Mouse (Mus musculus) thymus, postnatal 25 days (tissue): ENCODE results near the gene Lmx1a.

Experiments
- DNase-seq: peaks from one replicate; pipeline ENCODE4 v3.0.0; 2022

Gene Lmx1a

GRCm38 (mm10) chr1:167695910-167696459 is 6.9 kb downstream of the Lmx1a start:
- no peak for DNase-seq

GRCm38 (mm10) chr1:167699706-167700105 is 10.7 kb downstream of the Lmx1a start:
- DNase-seq, result no peak

DNA sequence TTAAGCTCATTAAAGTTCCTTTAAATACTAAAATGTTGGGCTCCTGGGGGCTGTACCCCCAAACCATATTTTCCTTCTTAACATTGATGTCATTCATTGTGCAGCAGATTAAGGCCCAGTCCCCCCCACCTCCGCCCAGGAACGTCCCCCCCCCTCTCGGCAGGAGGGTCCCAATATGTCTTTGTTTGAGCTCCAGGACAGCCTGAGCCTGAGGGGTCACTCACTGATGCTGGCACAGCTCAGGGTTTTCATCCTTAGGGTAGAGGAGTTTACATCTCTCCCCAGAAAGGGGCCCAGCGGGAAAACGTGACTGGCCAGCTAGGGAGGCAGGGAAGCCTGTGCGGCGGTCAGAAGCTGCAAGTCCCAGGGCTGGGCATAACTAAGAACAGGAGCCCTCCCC is 11.2 kb downstream of the Lmx1a start:
- DNase-seq, result no peak

DNA sequence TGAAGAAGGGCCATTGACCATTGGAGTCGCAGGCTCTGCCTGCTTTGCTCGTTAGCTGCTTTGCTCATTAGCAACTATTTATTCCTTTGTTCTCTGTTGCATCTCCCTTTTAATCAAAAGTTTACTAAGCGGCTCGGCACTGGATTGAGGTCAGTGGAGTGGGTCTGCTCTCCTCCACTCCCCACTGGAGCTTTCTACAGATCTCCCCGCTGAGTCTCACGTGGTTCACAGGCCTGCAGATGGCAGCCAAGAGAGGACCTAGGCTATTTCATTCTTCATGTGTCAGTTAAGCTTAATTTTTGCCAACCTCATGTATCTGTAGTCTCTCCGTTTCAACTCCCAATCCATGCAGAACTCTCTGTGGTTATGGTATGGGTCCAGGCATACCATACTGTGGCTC is 16.5 kb downstream of the Lmx1a start:
- DNase-seq, result no peak

DNA sequence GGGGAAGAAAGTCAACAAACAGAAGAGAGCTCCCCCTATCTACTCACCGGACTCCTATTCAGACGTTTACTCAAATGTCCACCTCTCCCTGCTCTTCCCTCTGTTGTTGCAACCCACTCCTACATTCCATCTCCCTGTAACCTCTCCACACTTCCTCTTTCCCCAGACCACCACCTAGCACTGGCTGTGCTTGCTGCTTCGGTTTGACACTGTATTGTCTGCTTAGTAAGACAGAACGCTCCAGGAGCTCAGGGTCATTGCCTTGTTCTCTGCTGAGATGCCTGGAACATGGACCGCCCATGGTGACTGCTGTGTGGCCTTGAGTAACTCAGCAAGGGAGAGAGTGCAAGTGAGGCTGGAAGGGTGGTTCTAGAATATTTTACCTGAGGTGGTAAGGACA is 19.7 kb downstream of the Lmx1a start:
- no peak for DNase-seq

DNA sequence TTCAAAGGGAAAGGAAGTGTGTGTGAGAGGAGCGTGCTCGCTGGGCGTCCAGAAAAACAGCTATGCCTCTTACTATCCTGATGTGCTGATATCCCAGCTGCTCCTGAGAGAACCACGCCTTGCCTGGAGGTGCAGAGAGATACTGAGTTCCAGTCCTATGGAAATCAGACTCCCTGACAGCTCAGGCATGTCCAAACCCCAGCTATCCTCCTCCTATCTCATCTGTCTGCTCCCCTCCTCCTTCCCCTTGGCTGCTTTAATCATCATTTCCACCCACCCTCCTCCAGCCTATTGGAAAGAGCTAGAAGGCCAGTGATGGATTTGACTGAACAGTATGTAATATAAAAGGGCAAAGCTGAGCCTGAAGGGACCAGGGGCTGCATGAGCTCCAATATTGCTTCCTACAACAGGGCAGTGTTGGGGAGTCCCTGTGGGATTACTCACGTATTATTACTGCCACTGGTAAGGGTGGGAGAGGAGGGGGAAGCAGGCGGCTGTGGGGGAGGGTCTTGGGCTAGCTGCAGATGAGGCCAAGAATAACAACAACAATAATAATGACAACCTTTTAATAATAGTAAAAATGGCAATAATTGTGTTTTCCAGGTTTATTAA is 26.8 kb downstream of the Lmx1a start:
- no peak for DNase-seq

DNA sequence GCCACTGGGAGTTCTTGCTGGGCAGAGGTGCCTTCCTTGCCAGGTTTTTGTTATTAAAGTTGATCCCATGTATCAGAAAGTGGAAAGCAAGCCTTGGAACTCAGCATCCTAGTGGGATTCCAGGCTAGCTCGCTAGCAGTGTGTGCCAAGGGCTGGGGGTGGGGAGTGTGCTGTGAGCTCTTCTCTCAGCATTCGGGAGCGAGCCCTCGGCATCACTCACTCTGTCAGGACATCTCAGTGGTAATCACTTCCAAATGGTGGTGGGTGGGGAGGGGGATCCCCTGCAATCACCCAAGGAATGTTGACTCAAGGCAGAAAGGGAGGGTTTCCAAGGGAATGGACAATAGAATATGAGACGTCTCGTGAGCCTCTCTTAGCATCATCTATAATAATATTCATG is 45.4 kb downstream of the Lmx1a start:
- DNase-seq, result no peak

- no peak for DNase-seq
Measured at GRCm38 (mm10) chr1:167736793-167737192, 47.8 kb downstream of the Lmx1a start.

GRCm38 (mm10) chr1:167739286-167739685 is 50.2 kb downstream of the Lmx1a start:
- DNase-seq, result no peak

DNA sequence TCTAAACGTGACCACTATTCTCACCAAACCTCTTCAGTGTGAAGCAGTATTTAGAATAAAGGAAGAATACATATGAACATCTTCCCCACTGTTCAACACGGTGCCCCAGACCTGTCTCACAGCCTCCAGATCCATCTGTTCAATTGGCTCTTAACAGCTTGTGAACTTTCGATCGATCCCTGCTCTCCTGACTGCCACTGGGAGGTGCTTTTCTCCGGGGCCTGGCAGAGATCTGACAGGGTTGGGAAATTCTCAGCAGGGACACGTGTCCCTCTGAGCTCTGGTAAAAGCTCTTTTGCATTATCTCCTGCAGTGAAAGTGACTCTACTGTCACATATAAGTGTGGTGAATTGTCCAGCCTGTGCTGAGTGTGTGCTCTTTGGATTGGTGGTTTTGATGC is 57.6 kb downstream of the Lmx1a start:
- DNase-seq, result no peak

GRCm38 (mm10) chr1:167752661-167753060 is 63.6 kb downstream of the Lmx1a start:
- no peak for DNase-seq

DNA sequence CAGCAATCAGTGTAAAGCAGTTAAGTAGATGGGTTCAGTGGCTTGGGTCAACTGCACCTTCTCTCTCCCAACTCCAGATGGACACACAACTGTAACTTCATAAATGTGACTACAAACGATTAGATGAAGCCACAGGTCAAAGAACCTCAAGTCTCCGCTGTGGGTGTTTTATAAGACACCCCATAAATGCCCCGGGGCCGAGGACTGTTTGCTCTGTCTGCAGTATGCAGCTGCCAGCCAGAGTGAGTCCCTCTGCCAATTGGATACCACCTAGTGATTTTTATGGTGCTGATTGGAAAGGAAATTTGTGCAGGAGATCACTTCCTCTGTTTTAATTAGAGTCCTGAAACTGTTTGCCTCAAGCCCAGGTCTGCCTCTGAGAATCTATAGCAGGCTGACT is 65.0 kb downstream of the Lmx1a start:
- no peak for DNase-seq

- DNase-seq, result no peak
Measured at GRCm38 (mm10) chr1:167754636-167755522, 65.8 kb downstream of the Lmx1a start.

- DNase-seq, result no peak
Measured at GRCm38 (mm10) chr1:167758208-167758607, 69.2 kb downstream of the Lmx1a start.

- DNase-seq, result no peak
Measured at GRCm38 (mm10) chr1:167760307-167760706, 71.3 kb downstream of the Lmx1a start.

DNA sequence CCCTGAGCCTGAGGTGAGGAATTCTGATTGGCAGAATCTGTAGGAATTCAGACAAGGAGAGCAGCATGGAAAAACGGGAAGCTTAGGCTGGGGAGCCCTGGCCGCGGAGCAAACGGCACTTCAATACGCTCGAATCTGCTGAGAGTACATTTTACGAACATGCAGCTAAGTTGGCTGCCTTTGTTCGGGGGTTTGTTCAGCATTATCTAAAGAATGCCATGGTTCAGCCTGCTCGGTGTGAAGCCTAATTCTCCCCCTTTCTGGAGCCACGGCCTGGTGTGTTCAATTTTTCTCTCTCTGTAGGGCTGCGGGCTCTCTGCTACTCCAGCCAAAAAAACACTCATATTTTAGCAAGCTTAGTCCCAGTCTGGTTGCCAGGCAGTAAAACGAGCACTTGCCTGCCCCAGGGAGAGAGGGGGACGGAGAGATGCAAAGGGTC is 72.8 kb downstream of the Lmx1a start:
- no peak for DNase-seq

GRCm38 (mm10) chr1:167766619-167767018 is 77.6 kb downstream of the Lmx1a start:
- DNase-seq, result no peak

GRCm38 (mm10) chr1:167770457-167770856 is 81.4 kb downstream of the Lmx1a start:
- DNase-seq, result no peak

DNA sequence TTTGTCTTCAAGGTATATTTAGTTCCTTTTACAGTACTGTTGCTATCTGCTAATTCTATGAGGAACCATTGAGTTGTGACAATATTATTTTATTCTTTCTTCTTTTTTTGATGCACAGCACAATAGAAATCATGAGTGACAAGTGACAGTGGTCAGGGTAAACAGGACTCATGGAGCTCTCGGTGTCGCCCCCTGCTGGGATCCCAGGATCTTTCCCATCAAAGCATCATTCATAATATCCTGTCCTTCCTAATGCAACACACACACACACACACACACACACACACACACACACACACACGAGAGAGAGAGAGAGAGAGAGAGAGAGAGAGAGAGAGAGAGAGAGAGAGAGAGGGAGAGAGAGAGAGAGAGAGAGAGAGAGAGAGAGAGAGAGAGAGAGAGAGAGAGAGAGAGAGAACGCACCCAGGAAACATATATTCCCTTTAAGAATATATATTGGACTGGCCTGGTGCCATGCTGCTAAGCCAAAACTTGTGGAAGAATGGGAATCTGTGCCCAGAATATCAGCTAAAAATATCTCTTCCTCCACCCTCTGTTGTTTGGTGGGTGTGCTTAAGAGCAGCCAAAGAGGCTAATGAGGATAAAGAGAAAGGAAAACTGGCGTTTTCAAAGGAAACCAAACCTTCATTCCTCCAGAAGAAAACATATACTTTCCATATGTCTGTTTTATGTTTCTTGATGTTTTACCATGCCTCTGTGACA is 90.9 kb downstream of the Lmx1a start:
- no peak for DNase-seq

DNA sequence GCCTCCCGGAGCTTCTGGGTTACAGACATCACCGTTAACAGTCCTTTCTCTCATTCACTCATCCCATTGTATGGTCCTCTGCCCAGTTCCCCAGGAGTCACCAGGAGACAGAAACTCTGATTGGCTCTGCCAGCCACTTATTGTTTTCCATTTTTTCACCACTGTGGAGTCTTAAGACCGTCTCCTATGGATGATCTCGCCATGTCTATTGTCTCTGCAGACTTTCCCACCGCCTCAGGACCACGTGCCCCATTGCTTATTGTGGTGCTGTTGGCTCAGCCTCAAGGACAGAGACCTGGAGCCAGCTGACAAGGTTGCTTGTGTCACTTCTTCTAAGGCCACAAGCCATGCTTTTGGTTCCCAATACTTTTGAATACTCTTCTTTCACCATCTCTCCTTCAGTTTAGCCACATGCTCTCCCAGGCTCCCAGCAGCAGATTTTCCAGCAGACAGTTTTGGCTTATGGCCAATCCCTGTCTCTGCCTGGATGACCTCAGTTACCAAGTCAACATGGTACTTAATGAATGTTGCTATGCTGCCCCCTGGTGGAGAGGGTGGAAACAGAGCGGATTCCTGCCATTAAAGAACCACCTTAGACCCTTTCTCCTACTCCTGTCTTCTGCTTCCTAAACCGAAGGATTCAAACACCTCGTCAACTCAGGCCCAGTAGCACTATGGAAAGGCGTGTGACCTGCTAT is 92.9 kb downstream of the Lmx1a start:
- peak; percentile 14 for DNase-seq

GRCm38 (mm10) chr1:167784067-167784466 is 95.0 kb downstream of the Lmx1a start:
- DNase-seq, result no peak

GRCm38 (mm10) chr1:167788684-167789413 is 99.8 kb downstream of the Lmx1a start:
- DNase-seq, result no peak
